Mouse (Mus musculus) neural tube, embryonic 12.5 days (tissue): ENCODE measurements around the gene Nav2. TPM values are rescaled to one million over a fixed set of nuclear protein-coding genes. Genes with fewer than 3 reads are reported as not detected.

Experiments
- ATAC-seq: fragments of 200-750 bp; cut with Nextera tagmentation; 2 replicates; pipeline ENCODE4 v1.8.0; 2017; ENCODE audit warnings: low read depth, mild to moderate bottlenecking, moderate TSS enrichment, moderate library complexity; ENCODE audit not compliant: low FRiP score
- H3K27ac ChIP-seq: fragments of 300-500 bp; sonication (generic); 2 replicates; pipeline ENCODE4 v1.5.1; 2016
- H3K27me3 ChIP-seq: fragments of 300-500 bp; sonication (generic); replicated peaks from 2 replicates; pipeline ENCODE4 v1.6.1; 2016; ENCODE audit warnings: mild to moderate bottlenecking
- H3K36me3 ChIP-seq: fragments of 300-500 bp; sonication (generic); 2 replicates; pipeline ENCODE4 v1.6.1; 2016; ENCODE audit warnings: mild to moderate bottlenecking
- H3K4me1 ChIP-seq: fragments of 300-500 bp; sonication (generic); 2 replicates; pipeline ENCODE4 v1.6.1; 2016
- H3K4me2 ChIP-seq: fragments of 300-500 bp; sonication (generic); replicated peaks from 2 replicates; pipeline ENCODE4 v1.6.1; 2016; ENCODE audit warnings: mild to moderate bottlenecking
- H3K4me3 ChIP-seq: fragments of 300-500 bp; sonication (generic); 2 replicates; pipeline ENCODE4 v1.5.1; 2016
- H3K9ac ChIP-seq: fragments of 300-500 bp; sonication (generic); 2 replicates; pipeline ENCODE4 v1.6.1; 2016; ENCODE audit warnings: mild to moderate bottlenecking
- H3K9me3 ChIP-seq: fragments of 300-500 bp; sonication (generic); 2 replicates; pipeline ENCODE4 v1.6.1; 2016; ENCODE audit warnings: mild to moderate bottlenecking
- WGBS: fragments of 180-500 bp; shearing (Covaris S2); methylation state at CpG from one replicate; pipeline ENCODE4 v1.1.7; 2016; 5-methylcytosine and 5-hydroxymethylcytosine counted together
- polyA plus RNA-seq: library from polyadenylated mRNA; unstranded; fragments of >200 nt; fragmentation: Nextera tagmentation; extraction: Ambion mirVana; gene quantifications from 2 replicates; pipeline ENCODE4 v1.2.1, GENCODE M21; 2016

Nav2 gene
- polyA plus RNA-seq, 1 experiment from 2014 or later, result 25.2 TPM

- 85% methylated on average over 4 of the region's 4 CpGs for WGBS
Observed at GRCm38 (mm10) chr7:49277685-49278084, 369.2 kb downstream of the Nav2 start.

GRCm38 (mm10) chr7:49278531-49278930, 370.0 kb downstream of the Nav2 start:
- no peak for ATAC-seq
- H3K9ac ChIP-seq, result no peak overlapping the region
- no peaks in the 10 kb centered on the region for H3K36me3 ChIP-seq
- no peak overlapping the region for H3K4me3 ChIP-seq
- no peaks in the 10 kb centered on the region for H3K9me3 ChIP-seq
- no peak overlapping the region for H3K27ac ChIP-seq
- H3K27me3 ChIP-seq, result no peaks in the 10 kb centered on the region
- H3K4me2 ChIP-seq, result no peak overlapping the region
- H3K4me1 ChIP-seq, result peaks cover 6% of the 10 kb centered on the region; the same call in 1 of the 2 replicates
- 67% methylated on average over 2 of the region's 2 CpGs for WGBS

More at GRCm38 (mm10) chr7:49277685-49278084, 369.2 kb downstream of the Nav2 start:
- H3K4me1 ChIP-seq, result peaks cover 10% of the 10 kb centered on the region
- no peak overlapping the region for H3K27ac ChIP-seq
- H3K4me2 ChIP-seq, result no peak overlapping the region
- no peaks in the 10 kb centered on the region for H3K36me3 ChIP-seq
- no peaks in the 10 kb centered on the region for H3K27me3 ChIP-seq
- no peaks in the 10 kb centered on the region for H3K9me3 ChIP-seq
- no peak overlapping the region for H3K4me3 ChIP-seq
- no peak for ATAC-seq
- H3K9ac ChIP-seq, result no peak overlapping the region

GRCm38 (mm10) chr7:49280427-49280826, 371.9 kb downstream of the Nav2 start:
- Histone ChIP-seq H3K27ac (no peak overlapping the region), H3K4me2 (no peak overlapping the region), H3K4me1 (peaks cover 5% of the 10 kb centered on the region; the same call in 1 of the 2 replicates), H3K27me3 (no peaks in the 10 kb centered on the region), H3K9me3 (no peaks in the 10 kb centered on the region), H3K4me3 (no peak overlapping the region), H3K9ac (no peak overlapping the region), H3K36me3 (no peaks in the 10 kb centered on the region)
- 83% methylated on average over 5 of the region's 5 CpGs for WGBS
- no peak for ATAC-seq

GRCm38 (mm10) chr7:49282446-49282845, 373.9 kb downstream of the Nav2 start:
- no peaks in the 10 kb centered on the region for H3K9me3 ChIP-seq
- no peak overlapping the region for H3K4me2 ChIP-seq
- H3K4me3 ChIP-seq, result no peak overlapping the region
- 90% methylated on average over 7 of the region's 7 CpGs for WGBS
- no peaks in the 10 kb centered on the region for H3K36me3 ChIP-seq
- no peaks in the 10 kb centered on the region for H3K27me3 ChIP-seq
- H3K27ac ChIP-seq, result no peak overlapping the region
- peaks cover 6% of the 10 kb centered on the region; the same call in 1 of the 2 replicates for H3K4me1 ChIP-seq
- no peak for ATAC-seq
- no peak overlapping the region for H3K9ac ChIP-seq

GRCm38 (mm10) chr7:49283507-49284361, 375.2 kb downstream of the Nav2 start:
- no peak overlapping the region for H3K4me3 ChIP-seq
- no peak overlapping the region for H3K4me2 ChIP-seq
- H3K9ac ChIP-seq, result no peak overlapping the region
- H3K27ac ChIP-seq, result no peak overlapping the region
- H3K4me1 ChIP-seq, result peaks cover 13% of the 10 kb centered on the region
- H3K36me3 ChIP-seq, result no peaks in the 10 kb centered on the region
- H3K27me3 ChIP-seq, result no peaks in the 10 kb centered on the region
- 62% methylated on average over 11 of the region's 11 CpGs for WGBS
- H3K9me3 ChIP-seq, result no peaks in the 10 kb centered on the region
- ATAC-seq, result no peak

GRCm38 (mm10) chr7:49288186-49288585, 379.7 kb downstream of the Nav2 start:
- no peaks in the 10 kb centered on the region for H3K9me3 ChIP-seq
- H3K4me1 ChIP-seq, result peaks cover 13% of the 10 kb centered on the region
- no peak overlapping the region for H3K9ac ChIP-seq
- no peak overlapping the region for H3K27ac ChIP-seq
- H3K27me3 ChIP-seq, result no peaks in the 10 kb centered on the region
- 70% methylated on average over 8 of the region's 8 CpGs for WGBS
- H3K36me3 ChIP-seq, result no peaks in the 10 kb centered on the region
- H3K4me2 ChIP-seq, result no peak overlapping the region
- no peak for ATAC-seq
- H3K4me3 ChIP-seq, result no peak overlapping the region

GRCm38 (mm10) chr7:49290308-49290707, 381.8 kb downstream of the Nav2 start:
- no peak overlapping the region for H3K4me2 ChIP-seq
- peaks cover 8% of the 10 kb centered on the region; the same call in 1 of the 2 replicates for H3K4me1 ChIP-seq
- no peak overlapping the region for H3K27ac ChIP-seq
- H3K9ac ChIP-seq, result no peak overlapping the region
- H3K36me3 ChIP-seq, result no peaks in the 10 kb centered on the region
- no peaks in the 10 kb centered on the region for H3K27me3 ChIP-seq
- ATAC-seq, result no peak
- H3K4me3 ChIP-seq, result no peak overlapping the region
- H3K9me3 ChIP-seq, result no peaks in the 10 kb centered on the region
- WGBS, result 85% methylated on average over 4 of the region's 4 CpGs

- no peak for ATAC-seq
- Histone ChIP-seq H3K4me2 (no peak overlapping the region), H3K4me3 (no peak overlapping the region), H3K27ac (no peak overlapping the region), H3K4me1 (peaks cover 6% of the 10 kb centered on the region; the same call in 1 of the 2 replicates), H3K36me3 (no peaks in the 10 kb centered on the region), H3K9me3 (no peaks in the 10 kb centered on the region), H3K27me3 (no peaks in the 10 kb centered on the region), H3K9ac (no peak overlapping the region)
- WGBS, result 96% methylated on average over 8 of the region's 8 CpGs
Observed at GRCm38 (mm10) chr7:49291208-49291892, 382.8 kb downstream of the Nav2 start.

GRCm38 (mm10) chr7:49297148-49297547, 388.6 kb downstream of the Nav2 start:
- Histone ChIP-seq H3K27me3 (no peaks in the 10 kb centered on the region), H3K9me3 (no peaks in the 10 kb centered on the region), H3K4me1 (no peaks in the 10 kb centered on the region), H3K4me3 (no peak overlapping the region), H3K4me2 (no peak overlapping the region), H3K36me3 (no peaks in the 10 kb centered on the region), H3K27ac (no peak overlapping the region), H3K9ac (no peak overlapping the region)
- no peak for ATAC-seq
- 79% methylated on average over 3 of the region's 3 CpGs for WGBS

- H3K9ac ChIP-seq, result no peak overlapping the region
- 37% methylated on average over 4 of the region's 4 CpGs for WGBS
- no peak overlapping the region for H3K27ac ChIP-seq
- ATAC-seq, result 0 out of 2 replicates have a peak, but pooled peaks have one; percentile 29
- no peak overlapping the region for H3K4me2 ChIP-seq
- no peak overlapping the region for H3K4me3 ChIP-seq
- no peaks in the 10 kb centered on the region for H3K9me3 ChIP-seq
- no peaks in the 10 kb centered on the region for H3K36me3 ChIP-seq
- H3K4me1 ChIP-seq, result peaks cover 2% of the 10 kb centered on the region; the same call in 1 of the 2 replicates
- peaks cover 3% of the 10 kb centered on the region; the same call in 1 of the 2 replicates for H3K27me3 ChIP-seq
Observed at GRCm38 (mm10) chr7:49298431-49298839, 389.9 kb downstream of the Nav2 start.

- Histone ChIP-seq H3K4me1 (peaks cover 23% of the 10 kb centered on the region), H3K27ac (no peak overlapping the region), H3K9ac (no peak overlapping the region), H3K9me3 (no peaks in the 10 kb centered on the region), H3K27me3 (peaks cover 3% of the 10 kb centered on the region; the same call in 1 of the 2 replicates), H3K4me2 (no peak overlapping the region), H3K4me3 (no peak overlapping the region), H3K36me3 (no peaks in the 10 kb centered on the region)
- no peak for ATAC-seq
- 86% methylated on average over 6 of the region's 6 CpGs for WGBS
Observed at GRCm38 (mm10) chr7:49301487-49301886, 393.0 kb downstream of the Nav2 start.
